Mouse (Mus musculus) CD4-positive helper T cell, adult 2 months (primary cell): Measurements from ENCODE around the gene Fgfr2.

Experiments
- DNase-seq: peaks from one replicate; pipeline ENCODE4 v3.0.0-alpha.2; 2012; ENCODE audit warnings: low read depth, missing footprints, low spot score

The Fgfr2 gene

DNA sequence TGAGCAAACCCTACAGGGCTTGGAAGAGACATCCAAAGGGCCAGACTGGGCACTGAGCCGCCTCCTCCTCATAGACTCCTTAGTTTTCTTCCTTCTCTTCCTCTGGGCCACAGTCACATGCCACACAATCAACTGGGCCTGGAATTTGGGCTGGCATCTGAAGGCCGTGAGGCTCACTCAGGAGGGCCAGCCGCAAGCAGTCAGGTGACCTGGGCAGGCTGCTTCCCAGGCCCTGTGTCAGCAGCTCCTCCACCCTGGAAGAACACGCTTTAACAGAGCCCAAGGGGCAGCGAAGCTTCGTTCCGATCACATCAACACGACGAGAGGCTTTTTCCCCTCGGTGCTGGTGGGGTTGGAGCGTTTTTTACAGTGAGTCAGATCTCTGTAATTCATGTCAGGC, 320.5 kb downstream of the Fgfr2 start:
- DNase-seq, result no peak

DNA sequence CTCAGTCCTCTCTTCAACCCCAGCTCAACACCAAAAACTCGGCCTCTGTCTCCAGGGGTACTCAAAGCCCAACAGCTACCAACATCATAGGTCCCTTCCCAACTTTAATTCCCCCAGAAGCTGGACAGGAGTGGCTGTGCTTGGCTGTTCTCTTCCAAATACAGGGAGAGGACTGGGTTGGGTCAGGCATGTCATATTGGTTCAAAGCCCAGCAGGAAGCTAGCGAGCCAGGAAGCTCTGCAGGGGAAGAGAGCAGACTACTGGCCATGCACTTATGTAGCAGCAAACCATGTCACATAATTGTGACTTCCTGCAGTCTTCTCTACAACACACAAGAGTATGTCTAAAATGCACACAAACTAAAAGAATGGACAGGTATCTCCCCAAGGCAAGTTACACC, 321.1 kb downstream of the Fgfr2 start:
- DNase-seq, result no peak

DNA sequence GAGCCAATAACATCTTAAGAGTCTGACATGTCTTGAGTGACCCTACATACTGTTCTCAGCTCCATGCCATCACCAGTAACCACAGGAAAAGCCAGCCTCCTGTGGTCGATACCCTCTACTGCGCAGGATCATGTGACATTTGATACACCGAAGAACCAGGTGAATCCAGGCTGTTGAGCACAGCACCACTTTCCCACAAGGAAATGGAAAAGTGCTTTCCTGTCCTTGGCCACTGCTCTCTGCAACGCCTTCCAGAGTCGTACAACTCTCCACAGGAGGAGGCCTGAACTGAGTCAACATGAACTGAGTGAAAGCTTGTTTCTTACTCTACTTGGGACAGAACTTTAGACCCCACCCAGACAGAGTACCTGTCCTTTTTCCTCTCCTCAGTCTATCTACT, 321.6 kb downstream of the Fgfr2 start:
- DNase-seq, result no peak

DNA sequence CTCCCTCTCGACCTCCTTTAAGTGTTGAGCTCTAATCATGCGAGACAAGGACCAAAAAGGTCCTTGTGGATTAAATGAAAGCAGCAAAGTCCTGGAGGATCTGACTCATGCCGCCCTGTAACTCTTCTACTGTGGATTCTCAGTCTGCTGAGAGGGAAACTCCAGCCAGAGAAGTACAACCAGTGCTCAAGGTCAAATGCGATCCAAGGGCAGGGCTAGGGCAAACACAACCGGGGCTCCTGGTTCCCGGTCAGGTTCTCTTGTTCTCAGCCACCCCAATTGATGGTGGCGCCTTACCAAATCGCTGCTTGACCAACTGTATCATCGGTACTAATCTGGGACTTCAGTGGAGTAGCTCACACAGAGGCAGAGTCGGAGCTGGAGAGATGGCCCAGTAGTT, 322.3 kb downstream of the Fgfr2 start:
- no peak for DNase-seq

DNA sequence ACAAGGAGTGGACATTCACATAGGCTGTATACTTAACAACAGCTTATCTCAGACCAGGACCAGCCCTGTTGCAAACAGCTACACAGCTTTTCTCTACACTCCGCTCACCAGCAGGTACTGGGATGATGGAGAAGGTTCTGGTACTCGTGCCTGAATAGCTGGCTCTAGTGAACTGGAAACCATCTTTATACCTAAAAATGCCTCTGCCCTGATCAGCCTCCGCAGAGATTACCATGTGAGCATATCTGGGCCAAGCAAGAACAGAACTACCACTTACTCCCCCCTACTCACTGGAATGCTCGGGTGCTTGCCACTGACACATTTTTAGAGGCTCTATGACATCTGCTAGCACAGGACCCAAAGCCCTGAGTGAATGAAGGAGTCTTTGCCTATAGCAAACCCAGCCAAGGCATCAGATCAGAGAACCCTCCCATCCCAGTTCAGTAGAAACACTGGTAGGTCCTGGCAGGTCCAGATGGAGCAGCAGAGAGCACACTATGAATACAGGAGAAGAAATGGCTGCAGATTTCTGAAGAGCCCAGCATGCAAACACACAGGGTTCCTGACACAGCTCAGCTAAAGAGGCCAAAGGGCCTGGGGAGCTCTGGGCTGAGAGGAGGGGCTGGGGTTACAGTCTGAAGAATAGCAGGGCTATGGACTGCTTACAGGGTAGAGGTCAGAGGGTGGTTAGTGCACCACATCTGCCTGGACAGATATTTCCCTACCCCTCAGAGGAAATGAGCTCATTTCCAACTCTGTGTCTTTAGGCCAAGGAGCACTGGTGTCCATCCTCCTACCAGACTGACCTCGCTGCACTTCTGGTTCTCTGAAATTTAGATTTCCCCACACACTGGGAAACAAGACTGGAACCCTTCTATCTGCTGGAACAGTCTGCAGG, 323.8 kb downstream of the Fgfr2 start:
- no peak for DNase-seq

DNA sequence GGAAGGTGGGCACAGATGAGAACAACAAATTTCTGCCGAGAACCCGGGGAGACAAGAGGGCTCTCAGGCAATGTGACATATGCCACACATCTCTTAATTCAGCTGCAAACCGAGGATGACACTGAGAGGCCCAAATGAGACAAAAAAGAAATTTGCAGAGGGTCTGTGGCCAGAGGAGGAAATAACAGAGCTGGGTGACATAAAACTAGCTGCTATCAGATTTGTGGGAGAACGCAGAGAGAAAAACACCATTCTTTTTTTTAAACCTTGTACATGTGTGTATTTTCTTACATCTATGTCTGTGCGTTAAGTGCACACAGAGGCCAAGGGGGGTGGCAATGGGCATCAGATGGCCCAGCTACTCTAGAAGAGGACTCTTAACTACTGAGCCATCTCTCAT, 328.0 kb downstream of the Fgfr2 start:
- no peak for DNase-seq

DNA sequence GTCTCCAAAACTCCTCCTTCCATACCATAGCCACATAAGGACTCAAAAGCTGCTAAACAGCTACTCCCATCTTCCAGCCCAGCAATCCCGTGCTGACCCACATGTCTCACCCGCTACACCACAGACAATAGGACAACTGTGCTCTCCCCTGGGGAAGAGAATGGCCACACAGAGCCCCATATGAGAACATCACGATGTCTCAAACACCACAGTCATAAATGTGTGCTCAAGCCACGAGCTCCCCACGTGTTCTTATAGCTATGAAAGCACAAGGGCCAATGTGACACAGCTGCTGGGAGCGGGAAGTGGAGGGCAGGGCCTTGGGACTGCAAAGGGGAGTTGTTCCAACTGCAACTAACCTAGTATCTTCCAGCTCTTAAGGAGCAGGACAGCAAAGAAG, 329.7 kb downstream of the Fgfr2 start:
- no peak for DNase-seq

DNA sequence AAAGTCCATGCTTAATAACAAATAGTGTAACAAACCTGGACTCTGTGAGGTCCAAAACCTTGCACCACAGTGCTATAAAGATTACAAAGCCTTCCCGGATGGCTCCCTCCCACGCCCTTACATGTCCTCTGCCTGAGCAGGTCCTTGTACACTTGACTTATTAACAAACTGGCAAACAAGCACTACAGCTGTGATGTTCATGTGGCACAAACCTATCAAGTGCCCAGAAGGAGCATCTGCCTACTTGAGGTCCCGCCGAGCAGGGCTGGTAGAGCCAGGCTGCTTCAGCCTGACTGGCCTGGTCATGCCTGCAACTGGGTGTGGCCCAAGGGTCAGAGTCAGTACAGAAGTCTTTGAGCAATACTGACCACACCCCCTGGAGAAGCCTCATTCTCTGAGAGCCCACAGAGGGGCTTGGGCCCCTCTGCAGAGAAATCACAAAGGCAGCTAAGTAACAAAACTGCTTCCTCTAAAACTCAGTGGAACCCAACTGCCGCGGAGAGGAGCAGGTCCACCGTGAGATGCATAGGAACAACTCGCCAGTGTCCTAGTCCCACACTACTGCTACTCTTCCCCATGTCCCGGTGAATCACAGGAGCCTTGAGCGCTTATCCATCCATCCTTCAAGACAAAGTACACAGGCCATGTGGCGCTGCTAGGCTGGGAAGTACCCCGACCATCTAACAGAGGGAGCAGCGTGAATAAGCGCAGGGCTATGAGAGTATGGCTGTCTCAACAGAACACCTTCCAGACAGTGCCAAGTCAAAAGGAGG, 332.5 kb downstream of the Fgfr2 start:
- no peak for DNase-seq

DNA sequence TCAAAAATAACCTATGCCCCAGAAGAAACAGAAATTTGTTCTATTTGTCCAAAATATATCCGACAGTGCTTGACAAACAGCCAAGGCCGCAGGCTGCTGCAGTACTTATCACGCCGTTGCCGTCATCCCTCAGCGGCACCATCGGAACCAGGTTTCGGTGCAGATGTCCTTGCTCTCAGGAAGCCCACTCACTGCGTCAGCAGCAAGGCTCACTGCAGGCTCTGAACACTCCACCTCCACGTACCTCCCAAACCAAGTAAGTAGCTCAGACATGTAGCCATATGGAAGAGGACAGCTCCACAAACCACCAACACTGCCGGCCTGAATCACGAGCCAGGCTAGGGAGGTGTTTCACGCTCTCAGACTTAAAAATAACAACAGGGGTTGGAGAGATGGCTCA, 334.3 kb downstream of the Fgfr2 start:
- DNase-seq, result no peak

DNA sequence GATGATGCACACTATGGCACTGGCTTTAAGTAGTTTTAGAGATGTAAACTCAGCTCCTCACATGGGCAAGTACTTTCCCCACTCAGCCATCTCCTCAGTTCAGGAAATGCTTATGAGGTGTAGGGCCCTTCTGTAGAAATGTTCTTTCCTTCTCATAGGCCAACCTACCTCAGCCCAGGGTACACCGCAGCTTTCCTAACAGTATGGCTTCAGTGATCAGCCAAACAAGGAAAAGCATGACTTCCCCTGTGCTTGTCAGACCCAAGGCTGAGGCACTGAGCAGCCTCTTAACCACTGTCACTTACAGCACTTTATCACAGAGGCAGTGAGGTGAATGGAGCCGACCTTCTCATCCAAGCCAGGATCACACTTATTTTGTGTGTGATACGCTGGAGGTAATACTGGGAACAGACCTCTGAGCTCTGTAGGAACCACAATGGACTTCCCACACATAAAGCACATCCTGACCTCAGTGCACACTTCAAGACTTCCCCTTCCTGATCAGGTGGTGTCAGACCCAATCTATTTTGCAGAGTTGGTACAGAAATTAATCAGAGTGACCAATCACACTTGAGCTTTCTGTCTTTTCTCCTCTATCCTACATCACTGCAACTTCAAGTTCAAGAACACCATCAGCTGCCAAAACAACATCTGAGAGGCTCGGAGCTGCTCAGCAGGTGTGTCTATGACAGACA, 335.5 kb downstream of the Fgfr2 start:
- no peak for DNase-seq

DNA sequence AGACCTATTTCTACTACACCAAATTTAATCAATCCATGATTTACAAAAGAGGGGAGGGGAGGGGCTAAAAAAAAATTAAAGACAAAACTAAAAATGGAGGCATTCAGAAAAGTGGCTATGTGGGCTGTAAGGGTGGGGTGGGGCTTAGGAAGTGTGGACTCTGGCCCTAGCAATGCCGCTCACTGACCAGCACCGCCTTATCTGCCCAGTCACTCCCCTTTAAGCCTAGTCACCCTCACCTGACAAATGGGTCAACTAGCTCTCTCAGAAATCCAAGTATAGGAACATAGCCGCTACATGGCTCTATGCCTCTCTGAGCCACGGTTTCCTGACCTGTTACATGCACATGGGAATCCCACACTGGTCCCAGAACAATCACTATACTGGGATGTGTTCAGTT, 336.1 kb downstream of the Fgfr2 start:
- no peak for DNase-seq

DNA sequence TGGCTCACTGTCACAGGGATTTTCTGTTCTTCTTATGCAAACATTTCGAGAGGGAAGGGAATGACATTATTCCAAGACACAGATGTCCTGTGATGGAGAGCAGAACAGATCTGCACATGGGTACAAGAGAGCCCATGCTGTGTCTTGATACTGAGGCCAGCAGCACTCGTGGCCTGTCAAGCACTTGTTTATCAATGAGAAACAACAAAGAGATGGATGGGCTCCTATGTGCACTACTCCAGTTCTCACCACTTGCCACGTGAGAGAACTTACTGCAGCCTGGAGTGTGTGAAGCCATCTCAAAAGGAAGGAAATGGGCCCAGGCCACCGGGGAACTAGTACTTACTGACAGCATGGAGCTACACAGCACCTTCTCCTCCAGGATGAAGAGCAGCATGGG, 336.6 kb downstream of the Fgfr2 start:
- no peak for DNase-seq

DNA sequence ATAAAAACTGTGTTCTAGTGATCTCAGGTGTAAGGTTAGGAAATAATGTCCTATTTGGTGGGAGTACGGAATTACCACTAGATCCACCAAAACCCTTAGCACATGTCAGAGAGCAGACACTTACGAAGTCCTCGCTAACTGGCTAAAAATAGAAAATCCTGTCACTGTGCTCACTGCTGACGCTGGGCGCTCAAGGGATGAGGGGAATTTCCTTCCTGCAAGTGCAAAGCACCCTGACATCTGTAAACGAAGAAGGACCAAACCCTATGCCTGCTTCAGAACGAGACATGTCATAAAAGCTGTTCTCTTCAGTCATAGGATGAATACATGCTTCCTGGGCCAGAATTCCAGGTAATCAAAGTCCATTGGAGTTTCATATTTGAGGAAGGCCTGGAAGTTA, 337.1 kb downstream of the Fgfr2 start:
- DNase-seq, result no peak

DNA sequence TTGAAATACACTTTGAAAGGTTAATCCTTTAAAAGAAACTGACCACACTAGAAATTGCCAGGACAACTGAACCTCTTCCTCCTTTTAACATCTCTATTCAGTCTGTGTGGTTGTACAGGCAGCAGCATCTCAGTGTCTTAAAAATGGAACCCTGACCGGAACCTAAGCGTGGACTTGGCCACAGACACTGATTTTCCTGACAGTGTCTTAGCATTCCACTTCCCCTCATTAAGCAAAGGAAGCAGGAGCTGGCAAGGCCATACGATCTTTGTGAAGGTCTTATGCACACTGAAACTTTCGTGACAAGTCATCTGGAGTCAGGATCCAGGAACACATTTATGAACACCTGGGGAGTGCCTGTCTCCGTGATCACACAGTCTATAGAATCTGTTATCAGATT, 339.0 kb downstream of the Fgfr2 start:
- DNase-seq, result no peak

DNA sequence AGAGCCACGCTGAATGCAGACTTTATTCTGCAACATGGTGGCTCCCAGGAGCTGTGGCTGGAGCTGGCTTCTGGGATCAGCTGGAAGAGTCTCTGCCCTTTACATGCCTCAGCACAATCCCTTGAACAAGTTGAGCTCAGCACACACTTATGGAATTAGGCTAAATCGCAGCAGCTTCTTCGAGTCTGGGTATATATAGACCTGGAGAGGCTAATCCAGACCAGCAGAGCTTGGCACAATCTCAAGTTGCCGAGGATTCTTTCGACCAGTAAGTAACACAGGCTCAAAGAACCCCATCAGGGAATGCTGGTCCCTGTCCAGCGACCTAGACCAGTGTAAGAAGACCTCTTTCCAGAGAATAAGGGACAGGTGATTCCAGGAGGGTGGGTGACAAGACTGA, 341.3 kb downstream of the Fgfr2 start:
- no peak for DNase-seq

DNA sequence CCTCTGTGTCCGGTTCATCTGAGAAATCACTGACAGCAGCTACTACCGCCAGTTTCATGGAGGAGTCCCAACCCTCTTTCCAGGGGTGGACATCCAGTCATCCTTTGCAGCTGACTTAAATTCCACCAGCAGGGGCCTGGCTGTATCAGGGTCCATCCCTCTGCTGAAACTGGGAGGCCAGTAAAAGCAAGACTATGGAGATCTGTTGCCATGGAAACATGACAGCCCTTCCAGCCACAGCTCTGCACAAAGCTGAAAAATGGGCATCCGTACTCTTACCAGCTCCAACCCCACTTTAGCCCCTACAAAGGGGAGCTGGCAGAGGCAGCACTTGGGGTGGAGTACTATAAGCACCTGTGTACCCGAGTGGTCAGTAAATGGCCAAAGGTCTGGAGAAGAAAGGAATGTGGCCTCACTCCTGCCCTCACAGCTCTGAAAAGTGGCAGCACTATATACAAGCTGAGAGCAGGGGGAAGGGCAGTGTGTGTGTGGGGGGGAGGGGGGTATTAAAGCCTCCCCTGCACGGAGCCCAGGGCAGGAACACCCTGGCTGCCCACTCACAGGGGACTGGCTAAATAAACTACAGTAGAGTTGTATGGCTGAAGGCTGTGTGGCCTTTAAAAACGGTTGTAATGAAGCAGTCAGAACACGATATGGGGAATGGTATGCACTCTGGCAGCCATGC, 341.9 kb downstream of the Fgfr2 start:
- no peak for DNase-seq

DNA sequence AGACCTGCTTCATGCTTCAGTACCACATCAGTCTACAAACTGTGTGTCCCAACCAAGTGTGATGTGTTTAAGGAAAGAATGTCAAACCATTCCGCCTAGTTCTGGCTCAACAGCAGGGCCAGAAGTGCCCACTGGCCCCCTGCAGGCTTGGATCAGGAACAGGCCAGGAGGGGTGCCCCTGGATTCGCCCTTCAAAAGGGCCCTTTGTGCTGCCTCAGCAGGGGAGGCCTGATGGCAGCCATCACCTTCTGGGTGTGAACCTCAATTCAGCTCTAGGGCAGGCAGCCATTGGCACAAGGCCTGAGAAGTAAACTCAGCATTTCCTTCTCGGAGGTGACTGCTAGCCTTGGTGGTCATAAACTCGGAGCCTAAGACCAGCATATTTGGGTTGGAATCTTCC, 342.5 kb downstream of the Fgfr2 start:
- DNase-seq, result no peak

DNA sequence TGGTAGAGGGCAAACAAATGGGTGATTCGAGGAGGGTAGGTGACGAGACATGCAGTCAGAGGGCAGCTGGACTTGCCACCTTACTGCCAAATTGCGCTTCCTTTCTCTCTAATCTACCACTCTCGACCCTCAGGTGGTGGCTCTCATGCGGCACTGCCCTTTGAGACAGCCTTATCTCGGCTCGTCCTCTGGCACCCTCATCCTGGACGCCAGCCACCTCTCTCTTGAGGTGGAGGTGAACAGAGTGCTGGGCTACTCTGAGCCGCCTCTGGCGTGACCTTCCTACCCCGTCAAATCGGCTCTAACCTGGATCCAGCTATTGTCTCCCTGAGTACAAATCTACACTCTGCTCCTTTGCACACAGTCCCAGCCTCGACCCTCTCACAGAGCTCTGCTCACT, 344.5 kb downstream of the Fgfr2 start:
- DNase-seq, result no peak

DNA sequence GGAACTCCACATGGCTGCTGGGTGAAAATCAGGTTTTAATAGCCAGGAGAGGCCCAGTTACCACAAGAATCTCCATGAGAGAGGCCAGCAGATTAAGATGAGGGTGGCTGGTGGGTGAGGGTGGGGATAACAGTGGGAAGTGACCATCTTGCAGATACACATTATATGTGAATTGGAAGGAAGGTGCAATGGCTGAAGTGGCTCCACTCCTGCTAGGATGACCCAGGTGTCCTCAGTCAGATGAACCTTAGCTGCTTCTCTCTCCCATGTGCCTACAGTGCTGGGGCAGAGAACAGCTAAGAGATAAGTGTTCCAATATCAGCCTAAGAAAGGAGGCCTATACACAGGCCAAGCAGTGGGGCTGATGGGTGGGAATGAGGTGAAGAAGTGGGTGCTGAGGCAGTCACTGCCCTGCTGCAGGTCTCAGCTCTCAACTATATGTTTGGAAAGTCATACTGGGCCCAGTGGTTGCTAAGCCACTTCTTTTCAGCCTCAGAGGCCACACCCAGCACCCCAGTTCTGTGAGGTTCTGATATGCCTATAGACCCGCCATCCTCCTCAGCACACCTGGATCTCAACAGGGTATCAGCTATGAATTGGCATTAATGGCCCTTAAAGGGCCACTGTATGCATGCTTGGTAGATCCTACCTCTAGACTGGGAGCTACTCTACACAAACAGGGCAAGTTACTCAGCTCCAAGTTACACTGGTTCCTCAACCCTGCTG, 345.3 kb downstream of the Fgfr2 start:
- no peak for DNase-seq

DNA sequence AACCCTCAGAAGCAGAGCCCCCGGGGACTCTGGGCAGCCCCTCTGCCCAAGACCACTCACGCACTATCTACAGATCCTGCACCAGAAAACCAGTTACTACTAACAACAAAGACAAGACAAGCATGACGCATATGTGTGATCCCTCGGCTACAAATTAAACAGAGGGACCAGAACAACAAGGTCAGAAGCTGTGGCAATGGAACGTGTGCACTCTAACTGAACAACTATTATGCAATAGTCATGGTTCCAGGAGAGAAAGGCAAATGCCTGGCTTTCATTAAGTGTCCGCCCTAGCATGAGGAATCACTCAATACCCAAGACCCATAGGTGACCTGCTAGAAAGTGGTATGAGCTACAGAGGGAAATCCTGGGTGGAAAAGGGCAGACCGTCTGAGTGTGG, 346.0 kb downstream of the Fgfr2 start:
- no peak for DNase-seq
